Mouse (Mus musculus): ENCODE data around the gene Tefm. TPM values are rescaled to one million over a fixed set of nuclear protein-coding genes. Genes with fewer than 3 reads are reported as not detected.

Tefm gene
- polyA plus RNA-seq, 1 experiment from 2014 or later, result 22.0 TPM

- WGBS, result under 1% methylated on average over 14 of the region's 14 CpGs
- Histone ChIP-seq H3K4me3 (ENCODE audit: low read length) (peak overlapping the region; percentile 98), H3K4me1 (ENCODE audit: control insufficient read depth, insufficient read depth, low read depth, low read length) (peaks cover 9% of the 10 kb centered on the region), H3K27ac (ENCODE audit: low read depth, low read length) (peak overlapping the region; percentile 29; the same call in 1 of the 2 replicates), H3K27me3 (replicated peaks; ENCODE audit: control insufficient read depth, insufficient read depth, low read length) (no peaks in the 10 kb centered on the region), H3K9me3 (ENCODE audit: control insufficient read depth, low read length) (no peaks in the 10 kb centered on the region), H3K9ac (ENCODE audit: low read depth, low read length) (peak overlapping the region; percentile 84), H3K36me3 (ENCODE audit: control insufficient read depth, insufficient read depth, low read length) (no peaks in the 10 kb centered on the region), H3K4me2 (ENCODE audit: low read length) (peak overlapping the region; percentile 91)
- no peak for ATAC-seq
Measured at GRCm38 (mm10) chr11:80089817-80090214, 52.2 kb downstream of the Tefm start.

- H3K4me3 ChIP-seq (ENCODE audit: low read length), result peak within 1 kb of the TSS; percentile 98
- H3K9ac ChIP-seq (ENCODE audit: low read depth, low read length), result peak within 1 kb of the TSS; percentile 84
- H3K4me2 ChIP-seq (ENCODE audit: low read length), result peak within 1 kb of the TSS; percentile 91
- peak within 1 kb of the TSS; percentile 29; the same call in 1 of the 2 replicates for H3K27ac ChIP-seq (ENCODE audit: low read depth, low read length)
- peaks cover 9% of the 10 kb centered on the region for H3K4me1 ChIP-seq (ENCODE audit: control insufficient read depth, insufficient read depth, low read depth, low read length)
- no peaks in the 10 kb centered on the region for H3K9me3 ChIP-seq (ENCODE audit: control insufficient read depth, low read length)
- no peaks in the 10 kb centered on the region for H3K27me3 ChIP-seq (replicated peaks; ENCODE audit: control insufficient read depth, insufficient read depth, low read length)
- 5% methylated on average over 57 of the region's 57 CpGs for WGBS
- no peaks in the 10 kb centered on the region for H3K36me3 ChIP-seq (ENCODE audit: control insufficient read depth, insufficient read depth, low read length)
- ATAC-seq, result peak; percentile 85
Measured at GRCm38 (mm10) chr11:80088917-80089816, 52.8 kb downstream of the Tefm start, which contains the start of gene Atad5. Gene Atad5, plus strand, starts transcription at chr11:80089400.

GRCm38 (mm10) chr11:80086844-80087243 is 55.1 kb downstream of the Tefm start:
- Histone ChIP-seq H3K4me1 (ENCODE audit: control insufficient read depth, insufficient read depth, low read depth, low read length) (peaks cover 9% of the 10 kb centered on the region), H3K9me3 (ENCODE audit: control insufficient read depth, low read length) (no peaks in the 10 kb centered on the region), H3K27me3 (replicated peaks; ENCODE audit: control insufficient read depth, insufficient read depth, low read length) (no peaks in the 10 kb centered on the region), H3K27ac (ENCODE audit: low read depth, low read length) (no peak overlapping the region), H3K4me2 (ENCODE audit: low read length) (no peak overlapping the region), H3K4me3 (ENCODE audit: low read length) (no peak overlapping the region), H3K36me3 (ENCODE audit: control insufficient read depth, insufficient read depth, low read length) (no peaks in the 10 kb centered on the region), H3K9ac (ENCODE audit: low read depth, low read length) (no peak overlapping the region)
- 8% methylated on average over 5 of the region's 5 CpGs for WGBS
- no peak for ATAC-seq

Other genes with a start within 250 kb of the Tefm start
- 37.3 and 39.9 TPM in 2 replicates for gene Utp6, start 179.8 kb downstream of the Tefm start, polyA plus RNA-seq (2015; fragmentation: Nextera tagmentation; extraction: Ambion mirVana)
- 9.3 and 9.9 TPM in 2 replicates for gene Suz12, start 149.1 kb downstream of the Tefm start, polyA plus RNA-seq (2015; fragmentation: Nextera tagmentation; extraction: Ambion mirVana)
- 12.6 and 13.8 TPM in 2 replicates for gene Crlf3, start 61.2 kb downstream of the Tefm start, polyA plus RNA-seq (2015; fragmentation: Nextera tagmentation; extraction: Ambion mirVana)
- gene Atad5, start 52.8 kb downstream of the Tefm start, polyA plus RNA-seq (2015; fragmentation: Nextera tagmentation; extraction: Ambion mirVana), result 4.3 and 4.4 TPM in 2 replicates
- 4.0 and 4.1 TPM in 2 replicates for gene Adap2, start 11.9 kb upstream of the Tefm start, polyA plus RNA-seq (2015; fragmentation: Nextera tagmentation; extraction: Ambion mirVana)
- gene Rnf135, start 41.7 kb upstream of the Tefm start, polyA plus RNA-seq (2015; fragmentation: Nextera tagmentation; extraction: Ambion mirVana), result 4.6 and 4.9 TPM in 2 replicates
- gene Rhot1, start 66.8 kb upstream of the Tefm start, polyA plus RNA-seq (2015; fragmentation: Nextera tagmentation; extraction: Ambion mirVana), result 66.9 and 69.9 TPM in 2 replicates
- 4.2 and 4.7 TPM in 2 replicates for gene Rhbdl3, start 158.7 kb upstream of the Tefm start, polyA plus RNA-seq (2015; fragmentation: Nextera tagmentation; extraction: Ambion mirVana)
- gene 5730455P16Rik, start 235.9 kb upstream of the Tefm start, polyA plus RNA-seq (2015; fragmentation: Nextera tagmentation; extraction: Ambion mirVana), result 36.9 and 41.1 TPM in 2 replicates
- 159 and 176 TPM in 2 replicates for gene Zfp207, start 241.1 kb upstream of the Tefm start, polyA plus RNA-seq (2015; fragmentation: Nextera tagmentation; extraction: Ambion mirVana)